Mouse (Mus musculus): Measurements from ENCODE around the gene Zdhhc22.
A peak's percentile ranks its signal among the peaks of the same experiment; 100 is the strongest.

Gene Zdhhc22

DNA sequence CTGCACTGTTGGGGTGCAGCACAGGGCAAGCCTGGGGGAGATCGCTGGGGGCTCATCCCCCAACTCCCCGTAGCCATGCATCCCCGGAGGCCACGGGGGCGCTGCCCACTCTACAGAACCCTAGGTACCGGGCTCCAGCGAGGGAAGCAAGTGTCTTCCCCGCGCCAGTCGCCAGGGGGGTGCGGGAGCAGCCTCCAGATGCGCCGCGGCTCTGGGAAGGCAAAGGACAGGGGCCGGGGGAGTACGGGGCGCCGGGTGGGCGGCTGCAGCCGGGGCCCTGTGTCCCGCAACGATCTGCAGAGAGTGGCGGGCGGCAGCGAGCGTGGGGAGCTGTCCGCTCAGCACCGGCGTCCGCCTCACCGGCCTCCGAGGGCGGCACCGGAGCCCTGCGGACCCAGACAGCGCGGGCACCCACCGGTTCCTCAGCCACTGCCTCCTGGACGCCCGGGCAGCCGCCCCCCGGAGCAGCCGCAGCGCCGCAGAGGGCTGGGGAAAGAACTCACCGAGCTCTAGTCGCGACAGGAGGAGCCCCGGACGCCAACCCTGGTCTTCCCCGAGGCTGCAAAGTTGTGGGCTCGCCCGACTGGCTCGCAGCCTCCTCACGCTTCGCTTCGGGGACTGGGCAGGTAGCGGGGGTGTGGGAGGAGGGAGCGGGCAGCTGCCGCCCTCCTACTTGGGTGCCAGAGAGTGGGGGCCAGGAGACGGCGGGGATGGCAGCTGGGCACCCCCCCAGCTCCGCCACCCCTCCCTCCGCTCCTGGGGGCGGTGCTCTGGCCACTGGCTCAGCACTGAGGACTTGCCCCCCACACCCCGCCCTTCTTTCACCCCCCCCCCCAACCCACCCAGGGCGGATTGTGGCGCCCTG is at the start of gene Zdhhc22:
TSS of gene Zdhhc22 (minus strand) at position 541 of the 865 bp plus-strand sequence.
- H3K36me3 ChIP-seq (ENCODE audit: control insufficient read depth, insufficient read depth, low read length, poor library complexity, severe bottlenecking): no peaks in the 10 kb centered on the region
- H3K27me3 ChIP-seq (ENCODE audit: control insufficient read depth, insufficient read depth, low read length, poor library complexity, severe bottlenecking): no peaks in the 10 kb centered on the region
- no peak for DNase-seq (ENCODE audit: low read depth, low spot score)

DNA sequence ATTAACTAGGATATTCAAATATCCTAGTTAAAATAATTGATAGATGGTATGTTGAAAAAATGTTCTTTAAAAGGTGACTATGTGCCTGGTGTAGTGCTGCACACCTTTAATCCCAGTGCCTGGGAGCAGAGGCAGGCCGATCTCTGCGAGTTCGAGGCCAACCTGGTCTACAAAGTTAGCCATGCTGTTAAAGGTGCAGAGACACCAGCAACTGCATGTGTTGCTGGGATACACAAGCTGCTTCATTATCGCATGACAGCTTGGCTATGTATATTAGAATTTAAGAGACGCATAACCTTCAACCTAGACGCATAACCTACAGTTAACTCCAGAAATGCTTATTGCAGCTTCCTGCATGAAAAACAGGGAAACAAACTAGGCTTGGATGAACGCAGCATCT is 46.4 kb upstream of the Zdhhc22 start:
- DNase-seq (ENCODE audit: low read depth, low spot score): no peak
- H3K27me3 ChIP-seq (ENCODE audit: control insufficient read depth, insufficient read depth, low read length, poor library complexity, severe bottlenecking): no peaks in the 10 kb centered on the region

DNA sequence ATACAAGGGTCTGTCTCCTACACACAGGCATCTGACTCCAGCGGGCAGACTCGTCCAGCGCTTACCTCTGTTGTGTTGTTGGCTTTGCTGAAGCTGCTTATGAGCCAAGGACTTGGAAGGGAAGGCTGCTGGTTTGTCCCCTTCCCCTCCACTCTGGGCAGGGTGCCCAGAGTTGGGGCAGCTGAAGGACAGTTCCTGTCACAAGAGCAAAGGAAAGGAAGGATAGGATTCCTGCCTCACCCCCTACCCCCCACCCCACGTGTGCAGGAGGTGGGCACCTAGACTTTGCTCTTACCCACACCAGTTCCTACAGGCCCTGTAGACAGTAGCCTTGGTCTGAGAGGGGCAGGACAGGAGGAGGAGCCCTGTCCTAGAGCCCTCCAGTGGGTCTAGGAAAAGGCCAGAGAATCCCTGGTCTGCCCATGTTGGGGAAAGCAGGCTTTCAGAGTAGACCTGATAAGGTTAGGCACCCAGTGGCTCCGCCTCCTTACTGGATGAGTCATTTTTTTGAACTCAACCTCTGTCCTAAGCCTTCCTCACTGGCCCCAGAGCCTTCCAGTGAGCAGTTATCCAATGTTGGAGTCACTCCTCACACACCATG is 41.0 kb upstream of the Zdhhc22 start:
- no peaks in the 10 kb centered on the region for H3K27me3 ChIP-seq (ENCODE audit: control insufficient read depth, insufficient read depth, low read length, poor library complexity, severe bottlenecking)
- DNase-seq (ENCODE audit: low read depth, low spot score): no peak
- no peaks in the 10 kb centered on the region for H3K36me3 ChIP-seq (ENCODE audit: control insufficient read depth, insufficient read depth, low read length, poor library complexity, severe bottlenecking)

More for the DNA sequence above, 46.4 kb upstream of the Zdhhc22 start:
- no peaks in the 10 kb centered on the region for H3K36me3 ChIP-seq (ENCODE audit: control insufficient read depth, insufficient read depth, low read length, poor library complexity, severe bottlenecking)

DNA sequence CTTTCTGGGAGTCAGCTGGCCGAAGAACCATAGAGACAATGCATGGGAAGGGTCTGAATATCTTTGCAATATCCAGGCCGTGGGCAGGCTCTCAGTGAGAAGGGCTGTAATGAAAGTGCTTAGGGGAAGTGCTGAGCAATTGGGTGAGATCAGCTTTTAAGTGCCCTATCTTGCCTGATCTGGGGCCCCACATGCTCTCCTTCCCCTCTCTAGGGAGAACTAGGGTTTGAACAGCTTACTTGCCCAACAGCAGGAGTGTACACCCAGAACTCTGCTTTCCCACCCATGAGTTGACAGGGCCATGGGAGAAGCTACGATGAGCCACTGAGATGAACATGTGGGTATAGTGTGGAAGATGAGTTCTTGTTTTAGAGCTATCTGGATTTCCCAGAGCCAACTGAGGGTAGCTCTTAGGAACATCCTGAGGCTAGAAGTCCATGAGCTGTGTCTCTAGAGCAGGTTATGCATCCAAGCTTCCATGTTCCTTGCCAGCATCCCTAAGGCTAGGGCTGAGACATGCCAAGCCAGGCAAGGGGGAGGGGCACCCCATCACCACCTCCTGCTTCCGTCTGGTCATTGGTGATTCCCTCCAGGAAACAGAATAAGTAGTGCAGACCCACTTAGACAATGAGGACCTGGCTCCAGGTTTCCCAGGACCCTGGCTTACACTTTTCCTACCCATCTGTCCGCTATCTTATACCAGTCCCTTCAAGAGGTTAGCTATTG is 39.2 kb upstream of the Zdhhc22 start:
- no peaks in the 10 kb centered on the region; the same call in 1 of the 2 replicates for H3K27me3 ChIP-seq (ENCODE audit: control insufficient read depth, insufficient read depth, low read length, poor library complexity, severe bottlenecking)
- no peak for DNase-seq (ENCODE audit: low read depth, low spot score)
- H3K36me3 ChIP-seq (ENCODE audit: control insufficient read depth, insufficient read depth, low read length, poor library complexity, severe bottlenecking): no peaks in the 10 kb centered on the region

DNA sequence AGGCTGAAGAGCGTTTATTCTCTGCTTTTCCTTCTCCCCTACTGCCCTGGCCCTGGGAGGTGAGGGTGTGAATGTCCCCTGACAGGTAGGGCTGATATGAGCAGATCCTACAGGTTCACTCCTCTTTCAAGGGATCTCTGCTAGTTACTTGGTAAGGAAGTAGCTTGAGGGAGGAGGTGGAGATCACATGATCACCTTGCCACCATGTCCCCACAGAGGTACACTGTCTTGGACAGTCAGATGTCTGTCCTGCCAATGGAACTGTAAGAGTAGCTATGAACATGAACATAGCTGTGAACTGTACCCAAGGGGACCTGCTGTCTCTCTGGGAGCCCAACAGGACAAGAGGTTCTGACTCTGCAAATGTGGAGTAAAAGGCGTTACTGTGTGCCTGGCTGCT is 37.8 kb upstream of the Zdhhc22 start:
- Histone ChIP-seq H3K36me3 (ENCODE audit: control insufficient read depth, insufficient read depth, low read length, poor library complexity, severe bottlenecking) (no peaks in the 10 kb centered on the region), H3K27me3 (ENCODE audit: control insufficient read depth, insufficient read depth, low read length, poor library complexity, severe bottlenecking) (no peaks in the 10 kb centered on the region; the same call in 1 of the 2 replicates)
- DNase-seq (ENCODE audit: low read depth, low spot score): no peak

DNA sequence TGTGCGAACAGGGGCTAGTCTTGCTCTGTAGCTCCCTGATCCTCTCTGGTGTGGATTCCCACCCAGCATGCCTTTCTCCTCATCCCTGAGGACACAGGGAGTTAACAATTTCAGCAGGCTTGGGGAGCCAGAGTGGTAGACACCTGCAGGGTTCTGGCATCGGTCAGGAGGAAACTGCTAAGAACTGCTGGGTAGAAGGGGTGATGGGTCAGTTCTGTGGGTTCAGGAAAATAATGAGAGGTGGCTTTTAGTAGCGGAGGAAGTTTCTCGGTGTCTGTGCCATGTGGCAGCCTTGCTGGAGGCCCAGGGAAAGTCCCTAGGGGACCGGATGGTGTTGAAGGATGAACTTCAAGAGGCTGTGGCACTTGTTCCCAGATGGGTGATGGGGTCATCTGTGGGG is 37.2 kb upstream of the Zdhhc22 start:
- Histone ChIP-seq H3K36me3 (ENCODE audit: control insufficient read depth, insufficient read depth, low read length, poor library complexity, severe bottlenecking) (no peaks in the 10 kb centered on the region), H3K27me3 (ENCODE audit: control insufficient read depth, insufficient read depth, low read length, poor library complexity, severe bottlenecking) (no peaks in the 10 kb centered on the region; the same call in 1 of the 2 replicates)
- DNase-seq (ENCODE audit: low read depth, low spot score): no peak

DNA sequence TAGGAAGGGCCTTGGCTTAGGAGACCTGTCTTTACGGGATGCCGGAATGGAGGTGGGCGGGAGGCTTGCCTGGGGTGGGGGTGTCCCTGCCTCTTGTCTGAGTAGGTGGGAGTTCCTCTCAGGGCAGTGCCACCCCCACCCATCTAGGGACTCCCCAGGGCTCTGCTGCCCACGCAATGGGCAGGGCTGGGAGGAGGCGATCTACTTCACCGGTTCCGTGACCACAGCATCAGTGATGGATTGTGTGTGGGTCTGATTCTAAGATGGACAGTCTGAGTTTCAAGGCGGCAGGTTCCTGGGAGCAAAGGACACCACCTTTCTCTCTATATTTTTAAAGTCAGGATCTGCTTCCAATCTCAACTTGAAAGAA is 36.6 kb upstream of the Zdhhc22 start:
- no peak for DNase-seq (ENCODE audit: low read depth, low spot score)
- Histone ChIP-seq H3K27me3 (ENCODE audit: control insufficient read depth, insufficient read depth, low read length, poor library complexity, severe bottlenecking) (no peaks in the 10 kb centered on the region; the same call in 1 of the 2 replicates), H3K36me3 (ENCODE audit: control insufficient read depth, insufficient read depth, low read length, poor library complexity, severe bottlenecking) (no peaks in the 10 kb centered on the region)

DNA sequence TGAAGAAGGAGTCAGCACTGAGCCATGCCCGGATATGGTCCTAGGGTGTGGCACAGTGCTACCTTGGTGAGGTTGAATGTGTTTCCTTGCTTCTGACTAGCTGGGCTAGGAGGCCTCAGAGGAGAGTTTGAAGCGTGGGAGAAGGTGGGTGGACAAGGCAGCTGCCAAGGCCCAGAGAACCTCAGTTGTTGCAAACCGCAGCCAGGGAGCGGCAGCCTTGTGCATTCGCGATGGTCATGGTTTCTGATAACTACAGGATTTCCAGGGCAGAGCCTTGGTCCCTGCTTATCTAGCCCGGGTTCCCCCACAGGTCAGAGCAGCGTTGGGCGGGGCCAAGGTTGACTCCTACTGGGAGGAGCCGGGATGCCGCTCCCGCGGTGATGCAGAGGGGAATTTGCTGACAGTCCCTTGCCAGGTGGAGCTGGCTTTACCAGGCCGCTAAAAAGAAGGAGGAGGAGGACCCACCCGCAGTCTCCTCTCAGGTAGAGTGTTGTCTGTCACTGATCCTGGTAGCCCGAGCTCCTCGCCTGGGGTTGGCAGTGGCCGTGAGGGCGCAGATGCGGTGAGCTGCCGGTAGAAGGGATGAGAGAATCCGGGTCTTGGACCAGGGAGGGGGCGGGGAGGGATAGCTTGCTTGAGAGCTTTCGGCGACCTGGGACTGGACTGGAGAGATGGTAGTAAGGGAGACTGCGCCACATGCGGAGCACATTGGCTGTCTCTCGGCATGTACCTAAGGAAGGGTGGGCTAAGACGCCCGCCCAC is 36.1 kb upstream of the Zdhhc22 start:
- H3K36me3 ChIP-seq (ENCODE audit: control insufficient read depth, insufficient read depth, low read length, poor library complexity, severe bottlenecking): no peaks in the 10 kb centered on the region
- no peak for DNase-seq (ENCODE audit: low read depth, low spot score)
- H3K27me3 ChIP-seq (ENCODE audit: control insufficient read depth, insufficient read depth, low read length, poor library complexity, severe bottlenecking): no peaks in the 10 kb centered on the region; the same call in 1 of the 2 replicates

DNA sequence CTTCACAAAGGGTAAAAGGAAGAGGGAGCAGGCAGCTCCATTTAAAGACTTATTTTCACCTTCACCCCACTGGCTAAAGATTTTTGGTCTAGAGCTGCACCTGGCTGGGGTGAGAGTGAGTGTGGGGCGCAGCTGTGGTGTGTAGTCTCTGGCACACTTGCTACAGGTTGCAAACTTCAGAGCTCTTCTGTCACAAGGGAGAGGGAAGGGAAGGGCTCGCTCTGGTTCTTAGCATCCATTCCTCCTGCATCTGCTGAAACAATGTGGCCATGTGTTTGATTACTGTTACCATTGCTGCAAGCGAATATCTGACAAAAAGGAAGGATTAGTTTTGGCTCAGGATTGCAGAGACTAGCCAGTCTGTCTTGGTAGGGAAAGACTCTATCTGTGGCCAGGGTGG is 33.2 kb upstream of the Zdhhc22 start:
- no peaks in the 10 kb centered on the region for H3K36me3 ChIP-seq (ENCODE audit: control insufficient read depth, insufficient read depth, low read length, poor library complexity, severe bottlenecking)
- no peaks in the 10 kb centered on the region; the same call in 1 of the 2 replicates for H3K27me3 ChIP-seq (ENCODE audit: control insufficient read depth, insufficient read depth, low read length, poor library complexity, severe bottlenecking)
- no peak for DNase-seq (ENCODE audit: low read depth, low spot score)

DNA sequence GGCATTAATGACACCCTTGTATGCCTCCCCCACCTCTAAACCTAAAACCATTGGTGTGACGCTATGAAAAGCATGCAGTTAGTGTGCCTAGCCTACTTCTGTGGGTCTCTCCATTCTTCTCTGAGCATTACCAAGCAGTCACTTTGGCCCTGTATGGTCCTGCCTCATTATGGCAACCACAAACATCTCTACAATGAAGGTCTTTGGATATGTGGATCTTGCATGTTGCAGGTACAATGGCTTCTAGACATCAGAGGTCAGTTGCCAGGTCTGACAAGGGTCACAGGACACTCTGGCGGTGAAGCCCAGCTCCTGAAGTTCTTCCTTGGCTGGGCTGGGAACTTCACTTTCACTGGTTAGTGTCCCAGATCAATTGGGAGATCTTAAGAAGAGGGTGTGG is 31.8 kb upstream of the Zdhhc22 start:
- no peaks in the 10 kb centered on the region for H3K36me3 ChIP-seq (ENCODE audit: control insufficient read depth, insufficient read depth, low read length, poor library complexity, severe bottlenecking)
- DNase-seq (ENCODE audit: low read depth, low spot score): no peak
- no peaks in the 10 kb centered on the region; the same call in 1 of the 2 replicates for H3K27me3 ChIP-seq (ENCODE audit: control insufficient read depth, insufficient read depth, low read length, poor library complexity, severe bottlenecking)

DNA sequence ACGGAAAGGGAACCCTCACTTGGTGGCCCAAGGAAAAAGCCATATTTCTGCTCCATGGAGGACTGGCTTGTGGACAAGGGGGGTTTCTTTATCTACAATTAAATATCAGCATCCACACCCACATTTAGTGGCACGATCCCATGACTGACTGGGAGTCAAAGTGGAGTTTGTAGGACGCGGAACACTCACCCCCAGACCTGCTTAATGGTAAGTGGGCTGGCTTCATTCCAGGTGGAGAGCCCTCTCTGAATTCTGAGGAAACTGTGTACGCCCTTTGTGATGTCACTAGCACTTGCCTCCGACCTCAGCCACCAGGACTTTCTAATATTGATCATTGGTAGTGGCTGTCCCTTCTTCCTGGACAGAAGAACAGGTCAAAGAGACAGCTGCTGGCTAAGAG is 30.8 kb upstream of the Zdhhc22 start, which contains the start of gene Tmem63c:
TSS of gene Tmem63c (plus strand) at position 301 of the 400 bp plus-strand sequence.
- H3K27me3 ChIP-seq (ENCODE audit: control insufficient read depth, insufficient read depth, low read length, poor library complexity, severe bottlenecking): no peaks in the 10 kb centered on the region; the same call in 1 of the 2 replicates
- no peaks in the 10 kb centered on the region for H3K36me3 ChIP-seq (ENCODE audit: control insufficient read depth, insufficient read depth, low read length, poor library complexity, severe bottlenecking)
- DNase-seq (ENCODE audit: low read depth, low spot score): no peak

DNA sequence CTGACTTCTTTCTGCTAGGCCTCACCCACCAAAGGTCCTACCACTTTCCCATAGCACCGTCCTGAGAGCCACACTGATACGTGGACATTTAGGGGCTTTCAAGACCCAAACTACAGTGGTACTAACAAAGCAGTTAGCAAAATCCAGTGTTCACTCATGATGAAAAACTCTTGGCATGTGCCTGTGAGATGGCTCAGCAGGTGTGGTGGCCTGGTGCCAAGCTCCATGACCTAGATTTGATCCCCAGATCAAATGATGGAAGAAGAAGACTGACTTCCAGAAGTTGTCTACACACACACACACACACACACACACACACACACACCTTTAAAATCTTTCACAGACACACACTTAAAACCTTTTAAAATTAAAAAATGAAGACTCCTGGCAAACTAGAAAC is 28.5 kb upstream of the Zdhhc22 start:
- DNase-seq (ENCODE audit: low read depth, low spot score): no peak
- Histone ChIP-seq H3K27me3 (ENCODE audit: control insufficient read depth, insufficient read depth, low read length, poor library complexity, severe bottlenecking) (no peaks in the 10 kb centered on the region), H3K36me3 (ENCODE audit: control insufficient read depth, insufficient read depth, low read length, poor library complexity, severe bottlenecking) (no peaks in the 10 kb centered on the region)

DNA sequence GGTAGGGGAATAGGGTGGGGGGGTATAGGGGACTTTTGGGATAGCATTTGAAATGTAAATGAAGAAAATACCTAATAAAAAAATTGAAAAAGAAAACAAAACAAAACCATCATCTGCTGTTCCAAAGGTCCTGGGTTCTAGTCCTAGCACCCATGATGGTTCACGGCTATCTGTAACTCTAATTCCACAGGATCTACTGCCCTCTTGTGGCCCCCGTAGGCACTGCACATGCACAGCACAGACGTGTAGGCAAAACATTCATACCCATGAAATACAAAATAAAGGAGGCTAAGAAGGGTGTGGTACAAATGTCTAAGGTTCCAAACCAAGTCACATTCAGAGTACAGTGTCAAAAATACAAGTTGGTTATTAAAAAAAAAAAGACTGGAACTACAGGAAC is 26.8 kb upstream of the Zdhhc22 start:
- Histone ChIP-seq H3K27me3 (ENCODE audit: control insufficient read depth, insufficient read depth, low read length, poor library complexity, severe bottlenecking) (no peaks in the 10 kb centered on the region), H3K36me3 (ENCODE audit: control insufficient read depth, insufficient read depth, low read length, poor library complexity, severe bottlenecking) (no peaks in the 10 kb centered on the region)
- peak; percentile 47 for DNase-seq (ENCODE audit: low read depth, low spot score)

DNA sequence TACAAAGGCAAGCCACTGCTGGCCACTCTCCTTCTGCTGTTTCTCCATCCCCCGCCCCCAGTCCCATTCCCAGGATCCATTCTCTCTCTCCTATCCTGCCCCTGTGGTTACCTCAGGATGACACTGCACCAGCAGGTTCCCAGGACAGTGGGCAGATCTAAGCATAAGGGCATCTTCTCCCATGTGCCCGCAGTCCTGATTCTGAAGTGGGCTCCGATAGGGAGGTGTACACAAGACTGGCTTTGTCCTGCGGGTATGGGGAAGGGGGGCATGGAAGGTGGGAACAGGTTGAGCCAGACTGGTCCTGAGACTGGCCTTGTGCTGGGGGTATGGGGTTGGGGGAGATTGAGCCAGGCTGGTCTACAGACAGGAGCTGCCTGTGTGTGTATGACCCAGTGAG is 14.4 kb upstream of the Zdhhc22 start:
- H3K27me3 ChIP-seq (ENCODE audit: control insufficient read depth, insufficient read depth, low read length, poor library complexity, severe bottlenecking): no peaks in the 10 kb centered on the region
- H3K36me3 ChIP-seq (ENCODE audit: control insufficient read depth, insufficient read depth, low read length, poor library complexity, severe bottlenecking): no peaks in the 10 kb centered on the region
- no peak for DNase-seq (ENCODE audit: low read depth, low spot score)
